Mouse (Mus musculus) heart, postnatal 14 days (tissue): Measurements from ENCODE around the gene Hspa1b. TPM values are rescaled to one million over a fixed set of nuclear protein-coding genes. Genes with fewer than 3 reads are reported as not detected.

Experiments
- DNase-seq, 2 experiments: peaks; one replicate each; pipeline ENCODE4 v3.0.0; 2021 to 2022
- intact Hi-C: fragments of 180-260 bp; cut with DNase I; formaldehyde crosslinking; loops from one replicate; pipeline ENCODE4 v1.15.1; 2025
- total RNA-seq, 2 experiments: library from RNA; stranded (reverse); gene quantifications; 2 replicates each; pipeline ENCODE4 v1.2.3; 2021

Gene Hspa1b
- total RNA-seq, 2 experiments from 2014 or later, result 3.8 to 3.9 TPM

GRCm38 (mm10) chr17:34937960-34938505 is 21.0 kb downstream of the Hspa1b start:
- intact Hi-C loops, result no loop called here
- DNase-seq, result no peak

- intact Hi-C loops, result no loop called here
- DNase-seq, result peak in 1 of 2 experiments; percentile 37
Measured at GRCm38 (mm10) chr17:34934830-34935229, 24.2 kb downstream of the Hspa1b start.

GRCm38 (mm10) chr17:34934031-34934430 is 25.0 kb downstream of the Hspa1b start:
- intact Hi-C loops, result no loop called here
- no peak for DNase-seq

GRCm38 (mm10) chr17:34932287-34932686 is 26.8 kb downstream of the Hspa1b start:
- DNase-seq, result no peak
- intact Hi-C loops, result loop anchor here (2.0 kb wide), 1 partner anchor 15 kb away; no protein-coding TSS in a partner anchor

- peak in 1 of 2 experiments; percentile 27 for DNase-seq
- intact Hi-C loops, result loop anchor here (2.0 kb wide), 1 partner anchor 15 kb away; no protein-coding TSS in a partner anchor
Measured at GRCm38 (mm10) chr17:34931735-34932098, 27.3 kb downstream of the Hspa1b start.

GRCm38 (mm10) chr17:34931061-34931734 is 27.8 kb downstream of the Hspa1b start, which contains the start of gene Neu1:
Gene Neu1 (plus strand): TSS chr17:34931253.
- intact Hi-C loops, result no loop called here

DNA sequence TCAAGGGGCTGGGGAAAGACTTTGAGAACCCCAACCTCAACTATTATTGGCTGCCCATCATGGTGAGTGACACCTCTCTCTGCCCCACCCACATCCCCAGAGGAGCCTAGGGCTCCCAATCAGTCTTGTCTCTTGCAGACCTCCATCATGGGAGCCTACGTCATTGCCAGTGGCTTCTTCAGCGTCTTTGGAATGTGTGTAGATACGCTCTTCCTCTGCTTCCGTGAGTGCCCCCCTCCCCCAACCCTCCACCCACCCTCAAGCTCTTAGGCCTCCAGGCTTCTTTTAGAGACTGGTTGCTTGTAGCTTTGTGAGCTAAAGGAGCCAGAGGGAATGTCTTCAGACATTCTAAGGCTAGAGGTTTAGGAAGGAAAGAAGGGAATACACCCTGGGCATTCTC is 30.2 kb downstream of the Hspa1b start:
- intact Hi-C loops, result no loop called here
- no peak for DNase-seq

More at GRCm38 (mm10) chr17:34931061-34931734, 27.8 kb downstream of the Hspa1b start, which contains the start of gene Neu1:
- DNase-seq, result peak; percentile 97 to 99

- DNase-seq, result no peak
- intact Hi-C loops, result no loop called here
Measured at GRCm38 (mm10) chr17:34927306-34928019, 31.6 kb downstream of the Hspa1b start.

GRCm38 (mm10) chr17:34924258-34924657 is 34.8 kb downstream of the Hspa1b start:
- intact Hi-C loops, result loop anchor here (5.0 kb wide), 1 partner anchor 57 kb away; no protein-coding TSS in a partner anchor
- DNase-seq, result no peak

DNA sequence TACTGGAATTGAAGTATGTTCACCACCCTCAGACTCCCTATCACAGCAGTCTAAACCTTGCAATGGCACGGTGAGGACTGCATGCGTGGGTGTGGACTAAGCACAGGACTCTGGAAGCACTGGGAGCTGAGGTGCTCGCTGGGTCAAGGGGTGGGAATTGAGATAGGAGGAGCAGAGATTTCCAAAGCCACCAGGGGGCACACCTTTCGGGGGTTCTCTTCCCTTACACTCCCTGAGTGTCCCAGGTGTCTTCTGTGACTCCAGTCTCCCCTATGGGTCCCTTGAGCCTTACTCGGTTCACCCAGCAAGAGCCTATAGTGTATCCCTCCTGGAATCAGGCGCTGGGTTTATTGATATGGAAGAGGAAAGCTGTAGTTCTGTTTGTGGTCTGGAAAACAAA is 36.1 kb downstream of the Hspa1b start:
- no peak for DNase-seq
- intact Hi-C loops, result loop anchor here (5.0 kb wide), 1 partner anchor 56 kb away; no protein-coding TSS in a partner anchor

GRCm38 (mm10) chr17:34917188-34917587 is 41.9 kb downstream of the Hspa1b start:
- no peak for DNase-seq
- intact Hi-C loops, result no loop called here

DNA sequence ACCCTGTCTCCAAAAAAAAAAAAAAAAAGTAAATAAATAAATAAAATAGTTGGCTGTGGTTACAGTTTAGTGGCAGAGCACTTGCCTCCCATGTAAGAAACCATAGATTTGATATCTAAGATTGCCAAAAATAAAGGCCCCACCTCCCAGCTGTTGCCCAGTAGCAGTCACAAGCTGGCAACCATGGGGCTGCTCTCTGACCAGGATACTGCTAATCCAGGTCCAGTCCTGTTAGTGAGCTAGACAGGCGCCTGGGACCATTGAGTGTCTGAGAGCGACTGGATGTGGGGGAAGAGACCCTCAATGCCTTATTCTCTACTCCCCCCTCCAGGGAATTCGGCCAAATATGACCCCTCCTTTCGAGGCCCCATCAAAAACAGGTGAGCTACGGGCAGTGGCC is 42.7 kb downstream of the Hspa1b start:
- intact Hi-C loops, result no loop called here

GRCm38 (mm10) chr17:34915410-34915831 is 43.6 kb downstream of the Hspa1b start:
- DNase-seq, result no peak
- intact Hi-C loops, result no loop called here

More for the DNA sequence above, 42.7 kb downstream of the Hspa1b start:
- no peak for DNase-seq

- intact Hi-C loops, result loop anchor here (5.0 kb wide), 1 partner anchor 68 kb away; the partner anchor contains the start of gene Lsm2
- no peak for DNase-seq
Measured at GRCm38 (mm10) chr17:34913930-34914665, 44.9 kb downstream of the Hspa1b start, which contains the start of gene Slc44a4. Gene Slc44a4 (plus strand): TSS chr17:34914466.

- DNase-seq, result peak; percentile 77 to 86
- intact Hi-C loops, result loop anchor here (1.0 to 5.0 kb wide), 2 partner anchors 57 to 70 kb away; partner anchors contain the start of gene Lsm2
Measured at GRCm38 (mm10) chr17:34911945-34912351, 47.1 kb downstream of the Hspa1b start.

- intact Hi-C loops, result loop anchor here (5.0 kb wide), 1 partner anchor 71 kb away; the partner anchor contains the start of gene Lsm2
- DNase-seq, result no peak
Measured at GRCm38 (mm10) chr17:34910982-34911381, 48.1 kb downstream of the Hspa1b start.
